Mouse (Mus musculus): ENCODE measurements around the gene Cib3. TPM values are rescaled to one million over a fixed set of nuclear protein-coding genes. Genes with fewer than 3 reads are reported as not detected.

Gene Cib3
- total RNA-seq, 2 experiments from 2014 or later = not detected

- Histone ChIP-seq H3K4me3 (no peak overlapping the region), H3K27ac (no peak overlapping the region)
- TF ChIP-seq CTCF (conservative IDR thresholded peaks at IDR 0.05) = peak; percentile 14; the same call in 1 of the 2 replicates
- DNase-seq (ENCODE audit: low spot score in 2 of 2) = no peak
These were observed 54.5 kb downstream of the Cib3 start for GRCm38 (mm10) chr8:72158096-72158495.

Other genes with a start within 250 kb of the Cib3 start
- not detected for gene Cyp4f18, start 203.2 kb downstream of the Cib3 start, total RNA-seq (2021)
- not detected for gene Olfr372, start 171.6 kb downstream of the Cib3 start, total RNA-seq (2021)
- gene Olfr373, start 129.7 kb downstream of the Cib3 start, total RNA-seq (2021) = not detected
- gene Olfr374, start 105.8 kb downstream of the Cib3 start, total RNA-seq (2021) = not detected
- 10 to 100 TPM; 25.2 to 25.4 TPM for gene Tpm4, start 77.9 kb downstream of the Cib3 start, total RNA-seq (2021)
- 10 to 100 TPM; 35.4 to 36.1 TPM for gene Rab8a, start 51.6 kb downstream of the Cib3 start, total RNA-seq (2021)
- gene Hsh2d, start 23.2 kb downstream of the Cib3 start, total RNA-seq (2021) = under 1 TPM; 0.20 to 0.25 TPM
- gene Gm11034, start 799 bp upstream of the Cib3 start, total RNA-seq (2021) = not detected
- 10 to 100 TPM; 56.1 to 63.4 TPM for gene Fam32a, start 6.9 kb upstream of the Cib3 start, total RNA-seq (2021)
- 10 to 100 TPM; 93.4 to 95.1 TPM for gene Ap1m1, start 27.2 kb upstream of the Cib3 start, total RNA-seq (2021)
- 1 to 10 TPM; 6.7 to 7.9 TPM for gene Gm10282, start 92.4 kb upstream of the Cib3 start, total RNA-seq (2021)
- gene Klf2, start 106.2 kb upstream of the Cib3 start, total RNA-seq (2021) = 10 to 100 TPM in 1 of 2 experiments, 1 to 10 TPM in 1; 9.1 to 17.4 TPM
- gene Eps15l1, start 208.6 kb upstream of the Cib3 start, total RNA-seq (2021) = 10 to 100 TPM; 69.7 to 75.1 TPM
- gene Calr3, start 231.0 kb upstream of the Cib3 start, total RNA-seq (2021) = under 1 TPM; 0.52 to 0.90 TPM
- 10 to 100 TPM; 10.9 to 11.7 TPM for gene 1700030K09Rik, start 231.0 kb upstream of the Cib3 start, total RNA-seq (2021)

All from layer of hippocampus, adult 2 months (tissue).